Mouse (Mus musculus): ENCODE measurements around the gene Avpr2. TPM values are rescaled to one million over a fixed set of nuclear protein-coding genes. Genes with fewer than 3 reads are reported as not detected.

Avpr2 gene
- polyA plus RNA-seq (2017; shearing (Covaris generic)), result 1.5 TPM

GRCm38 (mm10) chrX:73891551-73892152, at the start of gene Avpr2:
Gene Avpr2, plus strand, starts transcription at chrX:73892102.

DNA sequence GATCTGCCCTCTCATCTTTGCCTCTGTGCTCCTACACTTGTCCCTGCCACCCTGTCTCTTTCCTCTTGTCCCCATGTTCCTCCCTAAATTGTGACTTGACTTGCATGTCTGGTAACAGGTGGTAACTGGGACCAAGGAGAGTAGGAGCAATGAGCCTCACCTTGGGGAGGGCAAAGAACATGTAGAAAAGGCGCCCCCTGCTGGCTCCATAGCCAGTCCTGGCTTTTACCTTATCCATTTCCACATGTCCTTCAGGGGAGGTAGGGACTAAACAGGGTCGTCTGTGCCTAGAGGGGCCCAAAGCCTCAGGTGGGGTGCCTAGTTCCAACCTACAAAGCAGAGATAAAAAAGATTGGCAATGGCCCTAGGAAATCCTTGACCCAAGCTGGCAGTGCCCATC, 3.8 kb downstream of the Avpr2 start, which contains the start of gene L1cam:
Gene L1cam, minus strand, starts transcription at position 387 of the 400 bp plus-strand sequence.

GRCm38 (mm10) chrX:73921823-73922549, 30.1 kb downstream of the Avpr2 start, which contains the start of the genes Arhgap4 and Naa10:
Gene Arhgap4, minus strand, starts transcription at chrX:73921870.
Gene Naa10, minus strand, starts transcription at chrX:73921944.

DNA sequence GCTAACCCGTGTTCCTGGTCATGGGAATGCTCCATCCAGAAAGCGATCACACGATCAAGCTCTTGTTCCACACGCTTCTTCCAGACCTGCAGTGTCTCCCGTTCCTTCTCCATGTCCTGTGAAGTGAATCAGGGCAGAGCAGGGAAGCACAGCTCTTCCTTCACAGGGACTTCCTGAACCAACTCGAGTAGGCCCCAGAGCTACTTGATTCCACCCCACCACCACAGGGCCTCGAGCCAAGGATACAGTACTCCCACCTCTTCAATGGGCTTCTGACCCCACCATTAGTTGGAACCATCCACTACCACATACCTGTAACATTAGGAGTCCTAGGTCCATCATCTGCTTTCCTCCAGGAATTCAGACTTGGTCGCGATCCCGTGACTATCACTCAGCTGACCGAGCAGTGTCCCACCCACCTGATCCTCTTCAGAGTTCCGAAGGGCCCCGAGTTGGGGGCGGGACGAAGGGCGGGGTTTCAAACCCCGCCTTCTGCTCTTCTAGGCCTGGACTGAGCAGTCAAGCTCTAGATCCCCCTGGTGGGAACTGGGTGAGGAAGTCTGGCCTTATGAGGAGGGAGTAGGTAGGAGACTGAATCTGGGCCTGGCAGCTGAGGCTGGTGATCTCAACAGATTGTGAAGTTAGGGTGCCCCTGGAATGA, 38.6 kb downstream of the Avpr2 start, which contains the start of gene Renbp:
Gene Renbp, minus strand, starts transcription at position 449 of the 661 bp plus-strand sequence.

Other genes with a start within 250 kb of the Avpr2 start
- gene Pnck, start 232.0 kb upstream of the Avpr2 start, polyA plus RNA-seq (2017; shearing (Covaris generic)), result 2.1 TPM
- gene Slc6a8, start 219.0 kb upstream of the Avpr2 start, polyA plus RNA-seq (2017; shearing (Covaris generic)), result not detected
- 197 TPM for gene Bcap31, start 175.9 kb upstream of the Avpr2 start, polyA plus RNA-seq (2017; shearing (Covaris generic))
- 15.5 TPM for gene Abcd1, start 175.5 kb upstream of the Avpr2 start, polyA plus RNA-seq (2017; shearing (Covaris generic))
- 0.21 TPM for gene Plxnb3, start 135.0 kb upstream of the Avpr2 start, polyA plus RNA-seq (2017; shearing (Covaris generic))
- gene Srpk3, start 117.7 kb upstream of the Avpr2 start, polyA plus RNA-seq (2017; shearing (Covaris generic)), result 0.68 TPM
- 168 TPM for gene Idh3g, start 105.2 kb upstream of the Avpr2 start, polyA plus RNA-seq (2017; shearing (Covaris generic))
- 217 TPM for gene Ssr4, start 105.1 kb upstream of the Avpr2 start, polyA plus RNA-seq (2017; shearing (Covaris generic))
- 0.10 TPM for gene Pdzd4, start 67.1 kb upstream of the Avpr2 start, polyA plus RNA-seq (2017; shearing (Covaris generic))
- 24.8 TPM for gene L1cam, start 4.0 kb downstream of the Avpr2 start, polyA plus RNA-seq (2017; shearing (Covaris generic))
- 216 TPM for gene Arhgap4, start 29.8 kb downstream of the Avpr2 start, polyA plus RNA-seq (2017; shearing (Covaris generic))
- gene Naa10, start 29.8 kb downstream of the Avpr2 start, polyA plus RNA-seq (2017; shearing (Covaris generic)), result 116 TPM
- 1.8 TPM for gene Renbp, start 38.7 kb downstream of the Avpr2 start, polyA plus RNA-seq (2017; shearing (Covaris generic))
- 31.7 TPM for gene Hcfc1, start 74.3 kb downstream of the Avpr2 start, polyA plus RNA-seq (2017; shearing (Covaris generic))
- 143 TPM for gene Irak1, start 131.8 kb downstream of the Avpr2 start, polyA plus RNA-seq (2017; shearing (Covaris generic))
- not detected for gene Opn1mw, start 235.4 kb downstream of the Avpr2 start, polyA plus RNA-seq (2017; shearing (Covaris generic))
- 53.0 TPM for gene Mecp2, start 243.3 kb downstream of the Avpr2 start, polyA plus RNA-seq (2017; shearing (Covaris generic))